Mouse (Mus musculus): ENCODE measurements around the gene Ermp1. TPM values are rescaled to one million over a fixed set of nuclear protein-coding genes. Genes with fewer than 3 reads are reported as not detected.
"Not testable (repeated sequence)": the region's sequence is repeated elsewhere in the genome, so short reads cannot be mapped to it uniquely, and the experiment has no call there.

The Ermp1 gene
- polyA plus RNA-seq, 1 experiment, result 18.9 TPM

DNA sequence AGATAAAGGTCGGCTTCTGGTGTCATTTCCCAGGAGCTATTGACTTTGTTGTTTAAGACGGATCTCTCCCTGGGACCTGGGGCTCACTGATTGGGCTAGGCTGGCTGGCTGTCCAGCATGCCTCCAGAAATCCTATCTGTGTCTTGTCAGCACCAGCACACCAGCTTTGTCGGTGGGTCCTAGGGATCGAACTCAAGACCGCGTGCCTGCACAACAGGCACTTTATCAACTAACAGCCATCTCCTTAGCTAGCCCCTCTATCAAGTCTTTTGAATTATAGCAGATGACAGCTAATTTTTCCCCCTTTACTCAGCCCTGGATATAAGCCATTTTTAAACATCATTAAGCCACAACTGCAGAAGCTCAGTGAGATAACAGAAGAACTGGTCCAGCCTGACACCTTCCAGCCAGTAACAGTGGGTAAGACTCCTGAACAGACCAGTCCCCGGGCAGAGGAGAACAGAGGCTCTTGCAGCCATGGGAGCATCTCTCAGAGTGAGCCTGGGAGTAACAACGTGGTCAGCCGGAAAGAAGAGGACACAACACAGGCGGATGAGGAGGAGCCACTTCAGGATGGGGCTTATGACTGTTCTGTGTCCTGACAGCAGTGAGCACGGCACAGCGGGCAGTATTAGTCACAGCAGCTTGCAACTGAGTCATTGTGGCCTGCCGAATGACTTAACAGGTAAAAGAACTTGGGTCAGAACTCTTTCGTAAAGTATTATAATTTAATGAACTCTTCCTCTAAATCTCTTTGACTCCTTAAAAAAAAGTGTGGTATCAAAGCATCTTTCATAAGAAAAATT, 44.5 kb downstream of the Ermp1 start:
- Histone ChIP-seq H3K4me1 (ENCODE audit: control insufficient read depth, insufficient read depth, low read length) (no peaks in the 10 kb centered on the region), H3K27me3 (ENCODE audit: control insufficient read depth, insufficient read depth, low read length) (no peaks in the 10 kb centered on the region), H3K36me3 (ENCODE audit: control insufficient read depth, insufficient read depth, low read length) (peaks cover 1% of the 10 kb centered on the region), H3K27ac (ENCODE audit: control insufficient read depth, insufficient read depth, low read depth, low read length) (no peak overlapping the region), H3K4me3 (ENCODE audit: control insufficient read depth, low read depth, low read length) (no peak overlapping the region)
- TF ChIP-seq POLR2A (IDR thresholded peaks at IDR 0.05; ENCODE audit: control insufficient read depth, low read depth, low read length) (no peak), CTCF (IDR thresholded peaks at IDR 0.05; ENCODE audit: control insufficient read depth, insufficient read depth, insufficient replicate concordance, low read depth, low read length) (no peak)

DNA sequence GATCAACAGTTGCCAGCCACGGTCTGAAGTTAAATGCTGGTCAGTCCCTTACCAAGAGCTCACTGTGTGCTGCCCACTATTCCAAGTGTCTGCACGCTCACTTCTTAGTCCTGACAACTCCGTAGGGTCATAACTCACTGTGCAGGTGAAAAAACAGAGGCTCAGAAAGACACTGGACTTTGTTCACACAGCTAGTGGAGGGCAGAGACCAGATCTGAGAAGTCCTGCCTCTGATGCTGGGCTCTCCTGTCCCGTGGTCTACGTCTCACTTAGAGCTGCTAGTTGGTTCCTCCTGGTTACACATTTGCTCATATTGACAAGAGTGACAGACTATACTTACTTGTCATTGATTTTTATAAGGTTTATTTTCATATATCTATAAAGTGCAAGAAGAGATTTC, 49.2 kb downstream of the Ermp1 start:
- no peak overlapping the region for H3K4me3 ChIP-seq (ENCODE audit: control insufficient read depth, low read depth, low read length)
- H3K4me1 ChIP-seq (ENCODE audit: control insufficient read depth, insufficient read depth, low read length), result no peaks in the 10 kb centered on the region
- no peaks in the 10 kb centered on the region for H3K27me3 ChIP-seq (ENCODE audit: control insufficient read depth, insufficient read depth, low read length)
- TF ChIP-seq POLR2A (IDR thresholded peaks at IDR 0.05; ENCODE audit: control insufficient read depth, low read depth, low read length), result no peak
- no peak for TF ChIP-seq CTCF (IDR thresholded peaks at IDR 0.05; ENCODE audit: control insufficient read depth, insufficient read depth, insufficient replicate concordance, low read depth, low read length)
- peaks cover 1% of the 10 kb centered on the region; the same call in 1 of the 2 replicates for H3K36me3 ChIP-seq (ENCODE audit: control insufficient read depth, insufficient read depth, low read length)
- no peak overlapping the region for H3K27ac ChIP-seq (ENCODE audit: control insufficient read depth, insufficient read depth, low read depth, low read length)

DNA sequence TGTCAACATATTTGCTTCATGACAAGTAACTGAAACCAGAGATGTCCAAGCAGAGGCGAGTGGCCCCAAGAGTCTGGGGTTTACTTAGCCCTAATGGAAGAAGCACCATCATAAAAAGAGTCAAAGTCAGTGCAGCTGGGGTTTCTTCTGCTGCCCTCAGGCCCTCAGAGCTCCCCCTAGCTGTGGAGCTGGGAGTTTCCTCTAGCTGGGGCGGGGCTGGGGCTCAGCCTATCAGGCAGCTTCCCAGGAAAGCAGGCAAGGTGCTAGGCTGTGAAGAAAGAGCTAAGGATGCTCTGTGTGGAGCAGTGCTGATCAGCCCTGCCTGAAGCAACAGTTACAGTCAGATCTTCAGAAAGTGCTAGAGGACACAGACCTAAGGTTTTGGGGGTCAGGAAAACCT, 51.2 kb downstream of the Ermp1 start:
- Histone ChIP-seq H3K27ac (ENCODE audit: control insufficient read depth, insufficient read depth, low read depth, low read length) (no peak overlapping the region), H3K36me3 (ENCODE audit: control insufficient read depth, insufficient read depth, low read length) (peaks cover 1% of the 10 kb centered on the region; the same call in 1 of the 2 replicates), H3K4me1 (ENCODE audit: control insufficient read depth, insufficient read depth, low read length) (no peaks in the 10 kb centered on the region), H3K4me3 (ENCODE audit: control insufficient read depth, low read depth, low read length) (no peak overlapping the region), H3K27me3 (ENCODE audit: control insufficient read depth, insufficient read depth, low read length) (no peaks in the 10 kb centered on the region)
- TF ChIP-seq POLR2A (IDR thresholded peaks at IDR 0.05; ENCODE audit: control insufficient read depth, low read depth, low read length) (no peak), CTCF (IDR thresholded peaks at IDR 0.05; ENCODE audit: control insufficient read depth, insufficient read depth, insufficient replicate concordance, low read depth, low read length) (peak; percentile 21; the same call in 1 of the 2 replicates)

DNA sequence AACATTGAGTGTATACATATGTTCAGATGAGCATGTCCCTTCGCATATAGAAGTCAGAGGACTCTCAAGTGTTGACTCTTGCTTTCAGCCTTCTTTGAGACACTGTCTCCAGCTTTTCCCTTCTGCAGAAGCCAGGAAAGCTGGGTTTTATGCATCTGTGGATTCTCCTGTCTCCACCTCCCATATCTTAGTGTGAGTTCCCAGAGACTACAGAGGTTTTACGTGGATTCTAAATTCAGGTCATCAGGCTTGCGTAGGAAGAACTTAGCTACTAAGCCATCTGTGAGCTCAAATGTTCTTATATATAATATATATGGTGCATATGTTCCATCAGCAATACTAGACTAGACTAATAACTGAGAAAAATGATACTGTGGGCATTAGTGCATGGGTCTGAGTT, 51.9 kb downstream of the Ermp1 start:
- H3K27me3 ChIP-seq (ENCODE audit: control insufficient read depth, insufficient read depth, low read length), result no peaks in the 10 kb centered on the region
- no peak for TF ChIP-seq CTCF (IDR thresholded peaks at IDR 0.05; ENCODE audit: control insufficient read depth, insufficient read depth, insufficient replicate concordance, low read depth, low read length)
- no peak for TF ChIP-seq POLR2A (IDR thresholded peaks at IDR 0.05; ENCODE audit: control insufficient read depth, low read depth, low read length)
- H3K36me3 ChIP-seq (ENCODE audit: control insufficient read depth, insufficient read depth, low read length), result peaks cover 1% of the 10 kb centered on the region; the same call in 1 of the 2 replicates
- H3K4me1 ChIP-seq (ENCODE audit: control insufficient read depth, insufficient read depth, low read length), result no peaks in the 10 kb centered on the region
- no peak overlapping the region for H3K4me3 ChIP-seq (ENCODE audit: control insufficient read depth, low read depth, low read length)
- no peak overlapping the region for H3K27ac ChIP-seq (ENCODE audit: control insufficient read depth, insufficient read depth, low read depth, low read length)

DNA sequence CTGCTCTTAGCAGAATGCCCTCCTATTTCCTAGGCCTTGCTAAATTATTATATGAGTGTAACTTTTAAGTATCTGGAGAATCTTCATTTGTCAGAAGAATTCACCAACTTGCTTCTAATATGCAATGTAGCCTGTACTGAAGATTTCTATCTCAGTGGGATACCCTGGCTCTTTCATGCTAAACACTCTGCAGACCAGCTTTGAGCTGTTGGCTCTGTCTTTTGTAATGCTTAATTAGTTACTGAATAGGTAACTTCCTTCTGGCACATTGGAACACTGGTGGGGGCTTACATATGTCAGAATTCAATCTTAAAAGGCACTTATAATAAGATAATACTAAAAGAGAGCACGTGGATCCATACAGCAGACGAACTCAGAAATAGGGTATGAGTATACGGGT, 54.4 kb downstream of the Ermp1 start:
- H3K4me3 ChIP-seq (ENCODE audit: control insufficient read depth, low read depth, low read length); H3K36me3 ChIP-seq (ENCODE audit: control insufficient read depth, insufficient read depth, low read length); H3K4me1 ChIP-seq (ENCODE audit: control insufficient read depth, insufficient read depth, low read length); H3K27me3 ChIP-seq (ENCODE audit: control insufficient read depth, insufficient read depth, low read length); H3K27ac ChIP-seq (ENCODE audit: control insufficient read depth, insufficient read depth, low read depth, low read length): not testable (repeated sequence)

DNA sequence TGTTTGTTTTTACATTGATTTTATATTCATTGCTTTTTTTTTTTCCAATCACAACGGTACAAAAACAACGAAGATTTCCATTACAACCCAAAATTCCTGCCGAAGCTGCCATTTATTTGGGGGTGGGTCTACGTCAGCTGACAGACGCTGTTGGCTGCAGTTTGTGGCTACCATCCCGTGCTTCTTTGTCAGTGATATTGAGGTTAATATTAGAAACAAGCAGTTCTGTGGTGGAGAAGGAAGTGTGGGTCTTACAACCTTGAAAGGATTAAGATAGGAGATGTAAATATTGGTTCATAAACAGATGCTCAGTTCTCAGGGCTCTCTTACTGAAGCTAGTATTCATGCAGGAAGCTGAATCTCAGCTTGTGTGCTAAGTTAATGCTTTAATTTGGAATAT, 64.5 kb downstream of the Ermp1 start:
- Histone ChIP-seq H3K27ac (ENCODE audit: control insufficient read depth, insufficient read depth, low read depth, low read length) (no peak overlapping the region), H3K4me3 (ENCODE audit: control insufficient read depth, low read depth, low read length) (no peak overlapping the region), H3K27me3 (ENCODE audit: control insufficient read depth, insufficient read depth, low read length) (no peaks in the 10 kb centered on the region), H3K36me3 (ENCODE audit: control insufficient read depth, insufficient read depth, low read length) (peaks cover 2% of the 10 kb centered on the region), H3K4me1 (ENCODE audit: control insufficient read depth, insufficient read depth, low read length) (no peaks in the 10 kb centered on the region)
- TF ChIP-seq CTCF (IDR thresholded peaks at IDR 0.05; ENCODE audit: control insufficient read depth, insufficient read depth, insufficient replicate concordance, low read depth, low read length) (no peak), POLR2A (IDR thresholded peaks at IDR 0.05; ENCODE audit: control insufficient read depth, low read depth, low read length) (no peak)

DNA sequence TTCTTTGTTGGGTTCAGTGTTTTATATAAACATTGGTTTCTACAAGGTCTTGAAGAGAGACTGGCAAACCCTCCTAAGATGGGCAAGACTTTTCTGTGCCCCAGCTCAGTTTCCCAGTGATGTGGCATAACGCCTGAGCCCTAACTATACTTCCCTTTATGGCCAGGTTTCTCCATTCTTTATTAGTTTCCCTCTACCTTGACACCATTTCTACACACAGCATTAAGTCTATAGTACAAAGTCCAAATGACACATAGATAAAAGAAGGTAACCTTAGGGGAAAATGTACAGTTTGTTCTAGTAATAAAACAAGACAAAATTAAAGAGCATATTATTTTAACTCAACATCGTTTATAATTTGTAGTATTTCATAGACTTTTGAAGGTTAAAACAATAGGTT, 65.8 kb downstream of the Ermp1 start:
- H3K4me1 ChIP-seq (ENCODE audit: control insufficient read depth, insufficient read depth, low read length), result no peaks in the 10 kb centered on the region
- peaks cover 3% of the 10 kb centered on the region; the same call in 1 of the 2 replicates for H3K36me3 ChIP-seq (ENCODE audit: control insufficient read depth, insufficient read depth, low read length)
- TF ChIP-seq POLR2A (IDR thresholded peaks at IDR 0.05; ENCODE audit: control insufficient read depth, low read depth, low read length) (no peak), CTCF (IDR thresholded peaks at IDR 0.05; ENCODE audit: control insufficient read depth, insufficient read depth, insufficient replicate concordance, low read depth, low read length) (no peak)
- H3K27ac ChIP-seq (ENCODE audit: control insufficient read depth, insufficient read depth, low read depth, low read length), result no peak overlapping the region
- H3K4me3 ChIP-seq (ENCODE audit: control insufficient read depth, low read depth, low read length), result no peak overlapping the region
- H3K27me3 ChIP-seq (ENCODE audit: control insufficient read depth, insufficient read depth, low read length), result no peaks in the 10 kb centered on the region

Measured in testis, adult 2 months (tissue).